Mouse (Mus musculus): ENCODE results near the gene Dhx34. TPM values are rescaled to one million over a fixed set of nuclear protein-coding genes. Genes with fewer than 3 reads are reported as not detected.

Gene Dhx34
- total RNA-seq, 2 experiments from 2014 or later, result 10.8 to 11.3 TPM

- DNase-seq (ENCODE audit: low spot score in 2 of 2), result no peak
Observed at GRCm38 (mm10) chr7:16210862-16211365, 10.9 kb downstream of the Dhx34 start.

GRCm38 (mm10) chr7:16208781-16209665 is 12.8 kb downstream of the Dhx34 start:
- DNase-seq (ENCODE audit: low spot score in 2 of 2), result no peak

- DNase-seq (ENCODE audit: low spot score in 2 of 2), result peak; percentile 13 to 20
Observed at GRCm38 (mm10) chr7:16207496-16207895, 14.3 kb downstream of the Dhx34 start.

GRCm38 (mm10) chr7:16207076-16207475 is 14.8 kb downstream of the Dhx34 start:
- no peak for DNase-seq (ENCODE audit: low spot score in 2 of 2)

- DNase-seq (ENCODE audit: low spot score in 2 of 2), result no peak
Observed at GRCm38 (mm10) chr7:16204791-16205190, 17.0 kb downstream of the Dhx34 start.

GRCm38 (mm10) chr7:16203505-16203903 is 18.3 kb downstream of the Dhx34 start:
- DNase-seq (ENCODE audit: low spot score in 2 of 2), result no peak

GRCm38 (mm10) chr7:16202756-16203504 is 18.9 kb downstream of the Dhx34 start:
- no peak for DNase-seq (ENCODE audit: low spot score in 2 of 2)

GRCm38 (mm10) chr7:16201136-16201535 is 20.7 kb downstream of the Dhx34 start:
- DNase-seq (ENCODE audit: low spot score in 2 of 2), result no peak

- no peak for DNase-seq (ENCODE audit: low spot score in 2 of 2)
Observed at GRCm38 (mm10) chr7:16198540-16198939, 23.3 kb downstream of the Dhx34 start.

- DNase-seq (ENCODE audit: low spot score in 2 of 2), result no peak
Observed at GRCm38 (mm10) chr7:16197166-16197565, 24.7 kb downstream of the Dhx34 start.

GRCm38 (mm10) chr7:16196616-16197015 is 25.2 kb downstream of the Dhx34 start:
- DNase-seq (ENCODE audit: low spot score in 2 of 2), result no peak

- DNase-seq (ENCODE audit: low spot score in 2 of 2), result no peak
Observed at GRCm38 (mm10) chr7:16193702-16194101, 28.1 kb downstream of the Dhx34 start.

GRCm38 (mm10) chr7:16192315-16192714 is 29.5 kb downstream of the Dhx34 start:
- peak; percentile 86 to 87 for DNase-seq (ENCODE audit: low spot score in 2 of 2)

GRCm38 (mm10) chr7:16187494-16187893 is 34.3 kb downstream of the Dhx34 start:
- DNase-seq (ENCODE audit: low spot score in 2 of 2), result no peak

- DNase-seq (ENCODE audit: low spot score in 2 of 2), result no peak
Observed at GRCm38 (mm10) chr7:16183663-16184062, 38.2 kb downstream of the Dhx34 start.

GRCm38 (mm10) chr7:16178114-16178513 is 43.7 kb downstream of the Dhx34 start:
- DNase-seq (ENCODE audit: low spot score in 2 of 2), result no peak

GRCm38 (mm10) chr7:16175542-16175931 is 46.3 kb downstream of the Dhx34 start:
- DNase-seq (ENCODE audit: low spot score in 2 of 2), result no peak

GRCm38 (mm10) chr7:16174597-16175541 is 47.0 kb downstream of the Dhx34 start, which contains the start of gene Meis3:
Gene Meis3, plus strand, starts transcription at chr7:16175090.
- peak; percentile 61 to 71 for DNase-seq (ENCODE audit: low spot score in 2 of 2)

- DNase-seq (ENCODE audit: low spot score in 2 of 2), result no peak
Observed at GRCm38 (mm10) chr7:16173146-16173545, 48.7 kb downstream of the Dhx34 start.

- DNase-seq (ENCODE audit: low spot score in 2 of 2), result no peak
Observed at GRCm38 (mm10) chr7:16172586-16173140, 49.2 kb downstream of the Dhx34 start.
